Mouse (Mus musculus) kidney, adult 2 months (tissue): ENCODE measurements around the gene Smg7.

Source experiments
- CTCF ChIP-seq: fragments of 200-500 bp; conservative IDR thresholded peaks from 2 replicates; pipeline ENCODE4 v1.5.1; 2011; ENCODE audit warnings: low read depth, mild to moderate bottlenecking, control low read depth, low read length, moderate library complexity, mixed read lengths; ENCODE audit not compliant: insufficient read depth, insufficient read length
- POLR2A ChIP-seq: fragments of 200-500 bp; IDR thresholded peaks from one replicate; pipeline ENCODE4 v1.6.1; 2011; ENCODE audit warnings: low read depth, low read length, control low read depth

DNA sequence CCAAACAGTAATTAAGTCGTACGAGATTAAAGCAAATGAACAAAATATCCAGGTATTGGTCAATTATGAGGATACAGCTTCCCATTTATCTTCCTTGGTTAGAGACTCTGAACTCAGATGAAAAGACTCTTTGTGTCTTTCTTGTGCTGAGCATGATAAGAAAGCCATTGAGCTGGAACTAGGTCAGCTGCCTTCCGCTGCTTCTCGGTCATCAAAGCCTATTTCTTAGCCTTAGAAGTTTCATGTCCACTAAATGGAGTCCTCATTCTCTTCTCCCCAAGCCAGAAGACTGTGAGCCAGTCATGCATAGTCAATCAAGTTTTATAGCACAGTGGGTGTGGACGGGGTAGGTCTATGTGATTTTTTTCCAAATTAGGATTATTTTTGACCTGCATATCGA, 33.0 kb upstream of the Smg7 start:
- TF ChIP-seq CTCF: no peak
- TF ChIP-seq POLR2A: no peak
